Mouse (Mus musculus) heart, postnatal 0 days (tissue): ENCODE data around the gene Unc13a. TPM values are rescaled to one million over a fixed set of nuclear protein-coding genes. Genes with fewer than 3 reads are reported as not detected.

Experiments used
- ATAC-seq: fragments of 200-750 bp; cut with Nextera tagmentation; 2 replicates; pipeline ENCODE4 v1.8.0; 2017; ENCODE audit warnings: low read depth, moderate number of reproducible peaks, moderate library complexity; ENCODE audit not compliant: insufficient read depth
- DNase-seq: peaks from one replicate; pipeline ENCODE4 v3.0.0-alpha.2; 2016; ENCODE audit warnings: low spot score
- H3K27ac ChIP-seq: fragments of 300-500 bp; sonication (generic); 2 replicates; pipeline ENCODE4 v1.5.1; 2014; ENCODE audit warnings: low read depth, mild to moderate bottlenecking
- H3K27me3 ChIP-seq: fragments of 300-500 bp; sonication (generic); 2 replicates; pipeline ENCODE4 v1.6.1; 2014; ENCODE audit warnings: low read length, mixed read lengths; ENCODE audit not compliant: control insufficient read depth, insufficient read depth
- H3K36me3 ChIP-seq: fragments of 300-500 bp; sonication (generic); replicated peaks from 2 replicates; pipeline ENCODE4 v1.6.1; 2014; ENCODE audit warnings: low read length, mixed read lengths; ENCODE audit not compliant: control insufficient read depth, insufficient read depth
- H3K4me1 ChIP-seq: fragments of 300-500 bp; sonication (generic); 2 replicates; pipeline ENCODE4 v1.6.1; 2014; ENCODE audit warnings: antibody characterized with exemption; ENCODE audit not compliant: control insufficient read depth, insufficient read depth
- H3K4me2 ChIP-seq: fragments of 300-500 bp; sonication (generic); 2 replicates; pipeline ENCODE4 v1.6.1; 2014; ENCODE audit warnings: low read depth, mild to moderate bottlenecking, low read length, moderate library complexity
- H3K4me3 ChIP-seq: fragments of 300-500 bp; sonication (generic); 2 replicates; pipeline ENCODE4 v1.5.1; 2014; ENCODE audit warnings: low read depth, low read length
- H3K9ac ChIP-seq: fragments of 300-500 bp; sonication (generic); replicated peaks from 2 replicates; pipeline ENCODE4 v1.6.1; 2014; ENCODE audit warnings: low read depth, low read length, mixed read lengths
- H3K9me3 ChIP-seq: fragments of 300-500 bp; sonication (generic); replicated peaks from 2 replicates; pipeline ENCODE4 v1.6.1; 2016; ENCODE audit warnings: low read length; ENCODE audit not compliant: control insufficient read depth
- CTCF ChIP-seq: IDR thresholded peaks from 2 replicates; pipeline ENCODE4 v1.5.1; 2016; ENCODE audit warnings: antibody characterized with exemption, control low read depth, low read depth
- EP300 ChIP-seq: IDR thresholded peaks from 2 replicates; pipeline ENCODE4 v1.6.1; 2016; ENCODE audit warnings: antibody characterized with exemption, low read depth
- WGBS: fragments of 180-500 bp; shearing (Covaris S2); extraction: QIAGEN DNeasy Blood & Tissue Kit; methylation state at CpG from one replicate; pipeline ENCODE4 v1.1.7; 2014; 5-methylcytosine and 5-hydroxymethylcytosine counted together
- polyA plus RNA-seq: library from polyadenylated mRNA; unstranded; fragments of >200 nt; fragmentation: Nextera tagmentation; extraction: Ambion mirVana; gene quantifications from 2 replicates; pipeline ENCODE4 v1.2.1, GENCODE M21; 2015
- total RNA-seq: library from RNA; depleted of rRNA; stranded (reverse); fragments of >200 nt; gene quantifications from 2 replicates; pipeline ENCODE4 v1.2.3, GENCODE M21; 2014; ENCODE audit warnings: low replicate concordance

Gene Unc13a
- total and polyA plus RNA-seq, 2 experiments from 2014 or later, result 0.57 to 0.60 TPM

- H3K4me3 ChIP-seq, result peak overlapping the region; percentile 51
- ATAC-seq (peak; percentile 15), DNase-seq (no peak)
- TF ChIP-seq CTCF (no peak), EP300 (no peak)
- no peaks in the 10 kb centered on the region for H3K9me3 ChIP-seq
- no peaks in the 10 kb centered on the region for H3K27me3 ChIP-seq
- peaks cover 37% of the 10 kb centered on the region for H3K4me1 ChIP-seq
- H3K27ac ChIP-seq, result no peak overlapping the region
- H3K36me3 ChIP-seq, result no peaks in the 10 kb centered on the region
- H3K4me2 ChIP-seq, result peak overlapping the region; percentile 85
- under 1% methylated on average over 53 of the region's 64 CpGs for WGBS
- no peak overlapping the region for H3K9ac ChIP-seq
These were observed 672 bp downstream of the Unc13a start for GRCm38 (mm10) chr8:71670621-71671548.

- no peaks in the 10 kb centered on the region for H3K27me3 ChIP-seq
- no peak for DNase-seq
- TF ChIP-seq EP300 (no peak), CTCF (no peak)
- peaks cover 38% of the 10 kb centered on the region for H3K4me1 ChIP-seq
- H3K4me2 ChIP-seq, result peak overlapping the region; percentile 85
- peak overlapping the region; percentile 51 for H3K4me3 ChIP-seq
- H3K9me3 ChIP-seq, result no peaks in the 10 kb centered on the region
- WGBS, result 16% methylated on average over 9 of the region's 12 CpGs
- no peaks in the 10 kb centered on the region for H3K36me3 ChIP-seq
- H3K9ac ChIP-seq, result no peak overlapping the region
- no peak overlapping the region for H3K27ac ChIP-seq
- ATAC-seq, result no peak
These were observed 1.4 kb downstream of the Unc13a start for GRCm38 (mm10) chr8:71670198-71670597.

GRCm38 (mm10) chr8:71668220-71668975 lies 3.2 kb downstream of the Unc13a start:
- Histone ChIP-seq H3K27me3 (no peaks in the 10 kb centered on the region), H3K36me3 (no peaks in the 10 kb centered on the region), H3K4me3 (peak overlapping the region; percentile 27), H3K9me3 (no peaks in the 10 kb centered on the region), H3K27ac (peak overlapping the region; percentile 78), H3K4me1 (peaks cover 38% of the 10 kb centered on the region), H3K4me2 (peak overlapping the region; percentile 59), H3K9ac (no peak overlapping the region; the same call in 1 of the 2 replicates)
- TF ChIP-seq EP300 (peak; percentile 47; the same call in 1 of the 2 replicates), CTCF (no peak)
- under 1% methylated on average over 21 of the region's 21 CpGs for WGBS
- ATAC-seq (peak; percentile 68), DNase-seq (peak; percentile 86)

- no peak overlapping the region for H3K9ac ChIP-seq
- no peak for TF ChIP-seq CTCF
- TF ChIP-seq EP300, result no peak
- no peak overlapping the region for H3K27ac ChIP-seq
- H3K27me3 ChIP-seq, result 0 out of 2 replicates have a peak, but pooled peaks cover 4% of the 10 kb centered on the region
- peaks cover 36% of the 10 kb centered on the region for H3K4me1 ChIP-seq
- H3K9me3 ChIP-seq, result no peaks in the 10 kb centered on the region
- 69% methylated on average over 5 of the region's 5 CpGs for WGBS
- ATAC-seq (no peak), DNase-seq (no peak)
- no peak overlapping the region for H3K4me3 ChIP-seq
- no peak overlapping the region for H3K4me2 ChIP-seq
- H3K36me3 ChIP-seq, result no peaks in the 10 kb centered on the region
These were observed 4.3 kb downstream of the Unc13a start for GRCm38 (mm10) chr8:71667256-71667655.

GRCm38 (mm10) chr8:71666855-71667254 lies 4.7 kb downstream of the Unc13a start:
- 0 out of 2 replicates have a peak, but pooled peaks cover 4% of the 10 kb centered on the region for H3K27me3 ChIP-seq
- DNase-seq, result no peak
- peaks cover 32% of the 10 kb centered on the region for H3K4me1 ChIP-seq
- H3K36me3 ChIP-seq, result no peaks in the 10 kb centered on the region
- WGBS, result 55% methylated on average over 1 of the region's 1 CpGs
- no peaks in the 10 kb centered on the region for H3K9me3 ChIP-seq
- ATAC-seq, result no peak
- H3K4me3 ChIP-seq, result no peak overlapping the region
- H3K27ac ChIP-seq, result no peak overlapping the region
- H3K9ac ChIP-seq, result no peak overlapping the region
- TF ChIP-seq EP300, result no peak
- no peak for TF ChIP-seq CTCF
- no peak overlapping the region for H3K4me2 ChIP-seq
